Mouse (Mus musculus) CD8-positive naive resting alpha-beta T cell, adult 2 months (primary cell): ENCODE data around the gene Llcfc1.

Source experiments
- DNase-seq, 2 experiments: peaks; one replicate each; pipeline ENCODE4 v3.0.0; 2022; ENCODE audit warnings: low read depth in 2 of 2, low spot score in 2 of 2

The Llcfc1 gene

GRCm38 (mm10) chr6:41702928-41703327 lies 18.7 kb downstream of the Llcfc1 start:
- DNase-seq = peak in 1 of 2 experiments; percentile 19

- no peak for DNase-seq
Observed at GRCm38 (mm10) chr6:41704123-41704522, 19.9 kb downstream of the Llcfc1 start, which contains the start of gene Kel. Gene Kel (minus strand): TSS chr6:41704339.

GRCm38 (mm10) chr6:41706275-41706674 lies 22.0 kb downstream of the Llcfc1 start:
- no peak for DNase-seq

- DNase-seq = no peak
Observed at GRCm38 (mm10) chr6:41710281-41710680, 26.1 kb downstream of the Llcfc1 start.

- no peak for DNase-seq
Observed at GRCm38 (mm10) chr6:41721430-41721829, 37.2 kb downstream of the Llcfc1 start.

- DNase-seq = peak; percentile 4 to 14
Observed at GRCm38 (mm10) chr6:41727989-41728609, 43.9 kb downstream of the Llcfc1 start.

GRCm38 (mm10) chr6:41734719-41735470 lies 50.7 kb downstream of the Llcfc1 start:
- DNase-seq = no peak
